Mouse (Mus musculus): Measurements from ENCODE around the gene Fam69a.

- TF ChIP-seq CTCF (IDR thresholded peaks at IDR 0.05) (peak; percentile 45), POLR2A (IDR thresholded peaks at IDR 0.05; ENCODE audit: insufficient read depth, low read depth, low read length) (0 out of 2 replicates have a peak, but pooled peaks have one; percentile 43)
These were observed 117.9 kb downstream of the Fam69a start for GRCm38 (mm10) chr5:107868905-107869424.

All from heart, adult 2 months (tissue).